Mouse (Mus musculus) lung, embryonic 14.5 days (tissue): ENCODE data around the gene Nectin1. TPM values are rescaled to one million over a fixed set of nuclear protein-coding genes. Genes with fewer than 3 reads are reported as not detected.
A peak's percentile ranks its signal among the peaks of the same experiment; 100 is the strongest.

Experiments used
- ATAC-seq: fragments of 200-750 bp; cut with Nextera tagmentation; 2 replicates; pipeline ENCODE4 v1.8.0; 2017; ENCODE audit warnings: mild to moderate bottlenecking, moderate TSS enrichment, moderate library complexity; ENCODE audit not compliant: insufficient read depth
- DNase-seq: peaks from one replicate; pipeline ENCODE4 v3.0.0-alpha.2; 2015
- H3K27ac ChIP-seq: fragments of 300-500 bp; sonication (generic); 2 replicates; pipeline ENCODE4 v1.5.1; 2014; ENCODE audit warnings: low read depth, mild to moderate bottlenecking, moderate library complexity
- H3K27me3 ChIP-seq: fragments of 300-500 bp; sonication (generic); 2 replicates; pipeline ENCODE4 v1.6.1; 2014; ENCODE audit warnings: low read length, control low read depth; ENCODE audit not compliant: insufficient read depth
- H3K36me3 ChIP-seq: fragments of 300-500 bp; sonication (generic); 2 replicates; pipeline ENCODE4 v1.6.1; 2014; ENCODE audit warnings: control low read depth; ENCODE audit not compliant: insufficient read depth
- H3K4me1 ChIP-seq: fragments of 300-500 bp; sonication (generic); 2 replicates; pipeline ENCODE4 v1.6.1; 2014; ENCODE audit warnings: antibody characterized with exemption, control low read depth; ENCODE audit not compliant: insufficient read depth
- H3K4me2 ChIP-seq: fragments of 300-500 bp; sonication (generic); 2 replicates; pipeline ENCODE4 v1.6.1; 2014; ENCODE audit warnings: mild to moderate bottlenecking
- H3K4me3 ChIP-seq: fragments of 300-500 bp; sonication (generic); 2 replicates; pipeline ENCODE4 v1.5.1; 2014; ENCODE audit warnings: low read depth, low read length
- H3K9ac ChIP-seq: fragments of 300-500 bp; sonication (generic); 2 replicates; pipeline ENCODE4 v1.6.1; 2014
- H3K9me3 ChIP-seq: fragments of 300-500 bp; sonication (generic); 2 replicates; pipeline ENCODE4 v1.6.1; 2016; ENCODE audit warnings: low read depth, low read length, control low read depth
- CTCF ChIP-seq: IDR thresholded peaks from 2 replicates; pipeline ENCODE4 v1.5.1; 2016; ENCODE audit warnings: antibody characterized with exemption, low read depth
- WGBS: fragments of 180-500 bp; shearing (Covaris S2); extraction: QIAGEN DNeasy Blood & Tissue Kit; methylation state at CpG from one replicate; pipeline ENCODE4 v1.1.7; 2014; 5-methylcytosine and 5-hydroxymethylcytosine counted together
- polyA plus RNA-seq: library from polyadenylated mRNA; unstranded; fragments of >200 nt; fragmentation: Nextera tagmentation; extraction: Ambion mirVana; gene quantifications from 2 replicates; pipeline ENCODE4 v1.2.1, GENCODE M21; 2014

Nectin1 gene
- 5.7 and 6.7 TPM in 2 replicates for polyA plus RNA-seq

- Histone ChIP-seq H3K4me3 (peak within 1 kb of the TSS; percentile 78), H3K9ac (peak within 1 kb of the TSS; percentile 88), H3K4me2 (peak within 1 kb of the TSS; percentile 97), H3K27me3 (no peaks in the 10 kb centered on the region), H3K4me1 (peaks cover 7% of the 10 kb centered on the region), H3K36me3 (no peaks in the 10 kb centered on the region), H3K27ac (peak within 1 kb of the TSS; percentile 96), H3K9me3 (no peaks in the 10 kb centered on the region)
- DNase-seq (peak; percentile 92), ATAC-seq (peak; percentile 89)
- TF ChIP-seq CTCF: peak; percentile 91
- under 1% methylated on average over 48 of the region's 51 CpGs for WGBS
Observed at GRCm38 (mm10) chr9:43743647-43744137, at the start of gene Nectin1. Nectin1 (plus strand) TSS chr9:43743984.

GRCm38 (mm10) chr9:43698080-43698712 is 45.6 kb upstream of the Nectin1 start:
- H3K4me1 ChIP-seq: no peaks in the 10 kb centered on the region
- no peak overlapping the region for H3K9ac ChIP-seq
- DNase-seq (peak; percentile 96), ATAC-seq (peak; percentile 58)
- no peak overlapping the region for H3K27ac ChIP-seq
- no peaks in the 10 kb centered on the region for H3K27me3 ChIP-seq
- peak; percentile 58 for TF ChIP-seq CTCF
- no peak overlapping the region for H3K4me3 ChIP-seq
- no peaks in the 10 kb centered on the region for H3K36me3 ChIP-seq
- no peak overlapping the region for H3K4me2 ChIP-seq
- H3K9me3 ChIP-seq: no peaks in the 10 kb centered on the region
- WGBS: 8% methylated on average over 8 of the region's 8 CpGs

- no peak overlapping the region for H3K9ac ChIP-seq
- H3K4me2 ChIP-seq: no peak overlapping the region
- no peaks in the 10 kb centered on the region for H3K9me3 ChIP-seq
- no peaks in the 10 kb centered on the region for H3K36me3 ChIP-seq
- 77% methylated on average over 10 of the region's 10 CpGs for WGBS
- no peak overlapping the region for H3K27ac ChIP-seq
- no peaks in the 10 kb centered on the region for H3K27me3 ChIP-seq
- DNase-seq: no peak
- H3K4me3 ChIP-seq: no peak overlapping the region
- H3K4me1 ChIP-seq: no peaks in the 10 kb centered on the region
- TF ChIP-seq CTCF: no peak
- no peak for ATAC-seq
Observed at GRCm38 (mm10) chr9:43698841-43699240, 44.9 kb upstream of the Nectin1 start.

DNA sequence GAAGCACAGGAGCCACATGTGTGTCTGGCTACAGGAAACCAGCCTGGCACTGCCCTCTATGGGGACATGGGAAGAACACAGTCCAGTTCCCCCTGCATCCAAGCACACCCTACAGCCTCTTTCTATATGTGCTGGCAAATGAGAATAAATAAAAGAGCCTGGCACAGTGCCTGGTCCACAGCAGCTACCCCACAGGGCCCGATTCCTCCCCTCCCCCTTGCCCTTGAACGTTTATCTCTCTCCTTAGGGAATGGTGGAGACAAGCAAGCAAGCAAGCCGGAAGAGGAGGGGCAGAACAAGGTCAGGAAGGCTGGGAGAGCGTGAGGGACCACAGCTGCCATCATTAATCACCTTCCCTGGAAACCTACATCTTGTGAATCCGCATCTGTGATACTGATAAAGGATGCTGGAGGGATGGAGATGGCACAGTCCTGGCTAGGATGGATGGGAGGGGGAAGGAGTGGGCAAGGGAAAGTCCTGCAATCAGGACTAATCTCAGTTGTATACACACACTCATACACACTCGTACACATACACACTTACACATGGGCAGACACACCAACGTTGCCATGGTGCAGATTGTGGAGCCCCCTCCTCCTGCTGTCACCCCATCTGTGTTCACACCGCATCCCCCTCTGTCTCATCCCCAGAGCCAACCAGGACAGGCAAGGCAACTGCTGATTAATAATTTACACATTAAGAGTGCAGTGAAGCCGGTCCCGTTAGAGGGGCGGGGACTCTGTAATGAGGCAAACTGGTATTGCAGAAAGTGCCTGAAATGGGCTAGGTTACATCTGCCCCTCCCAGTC is 44.2 kb upstream of the Nectin1 start:
- 46% methylated on average over 11 of the region's 11 CpGs for WGBS
- Histone ChIP-seq H3K4me2 (no peak overlapping the region), H3K4me3 (no peak overlapping the region), H3K9ac (no peak overlapping the region), H3K27me3 (no peaks in the 10 kb centered on the region), H3K27ac (no peak overlapping the region), H3K4me1 (no peaks in the 10 kb centered on the region), H3K36me3 (no peaks in the 10 kb centered on the region), H3K9me3 (no peaks in the 10 kb centered on the region)
- no peak for TF ChIP-seq CTCF
- DNase-seq: no peak
- ATAC-seq: no peak

- no peaks in the 10 kb centered on the region for H3K36me3 ChIP-seq
- H3K4me1 ChIP-seq: no peaks in the 10 kb centered on the region
- no peak overlapping the region for H3K27ac ChIP-seq
- no peak overlapping the region for H3K4me2 ChIP-seq
- H3K9me3 ChIP-seq: no peaks in the 10 kb centered on the region
- ATAC-seq (no peak), DNase-seq (no peak)
- no peaks in the 10 kb centered on the region for H3K27me3 ChIP-seq
- no peak overlapping the region for H3K9ac ChIP-seq
- WGBS: 60% methylated on average over 3 of the region's 3 CpGs
- TF ChIP-seq CTCF: no peak
- H3K4me3 ChIP-seq: no peak overlapping the region
Observed at GRCm38 (mm10) chr9:43700226-43700579, 43.6 kb upstream of the Nectin1 start.

- Histone ChIP-seq H3K4me1 (no peaks in the 10 kb centered on the region), H3K27me3 (no peaks in the 10 kb centered on the region), H3K4me2 (no peak overlapping the region), H3K9ac (no peak overlapping the region), H3K9me3 (no peaks in the 10 kb centered on the region), H3K4me3 (no peak overlapping the region), H3K27ac (no peak overlapping the region), H3K36me3 (no peaks in the 10 kb centered on the region)
- no peak for TF ChIP-seq CTCF
- DNase-seq (no peak), ATAC-seq (no peak)
Observed at GRCm38 (mm10) chr9:43701748-43702147, 42.0 kb upstream of the Nectin1 start.

GRCm38 (mm10) chr9:43707571-43707970 is 36.2 kb upstream of the Nectin1 start:
- no peaks in the 10 kb centered on the region for H3K9me3 ChIP-seq
- WGBS: 62% methylated on average over 4 of the region's 4 CpGs
- no peak for ATAC-seq

More at GRCm38 (mm10) chr9:43707571-43707970, 36.2 kb upstream of the Nectin1 start:
- Histone ChIP-seq H3K9ac (no peak overlapping the region), H3K36me3 (no peaks in the 10 kb centered on the region), H3K4me3 (no peak overlapping the region), H3K4me1 (no peaks in the 10 kb centered on the region), H3K27me3 (no peaks in the 10 kb centered on the region), H3K4me2 (no peak overlapping the region), H3K27ac (no peak overlapping the region)
- DNase-seq: no peak
- TF ChIP-seq CTCF: no peak
